Mouse (Mus musculus) spleen, postnatal 36 days (tissue): ENCODE measurements around the gene Acox1.

Experiments used
- DNase-seq, 2 experiments: peaks; one replicate each; pipeline ENCODE4 v3.0.0; 2022; ENCODE audit warnings: low spot score in 2 of 2, mixed read lengths in 1 of 2

Gene Acox1

DNA sequence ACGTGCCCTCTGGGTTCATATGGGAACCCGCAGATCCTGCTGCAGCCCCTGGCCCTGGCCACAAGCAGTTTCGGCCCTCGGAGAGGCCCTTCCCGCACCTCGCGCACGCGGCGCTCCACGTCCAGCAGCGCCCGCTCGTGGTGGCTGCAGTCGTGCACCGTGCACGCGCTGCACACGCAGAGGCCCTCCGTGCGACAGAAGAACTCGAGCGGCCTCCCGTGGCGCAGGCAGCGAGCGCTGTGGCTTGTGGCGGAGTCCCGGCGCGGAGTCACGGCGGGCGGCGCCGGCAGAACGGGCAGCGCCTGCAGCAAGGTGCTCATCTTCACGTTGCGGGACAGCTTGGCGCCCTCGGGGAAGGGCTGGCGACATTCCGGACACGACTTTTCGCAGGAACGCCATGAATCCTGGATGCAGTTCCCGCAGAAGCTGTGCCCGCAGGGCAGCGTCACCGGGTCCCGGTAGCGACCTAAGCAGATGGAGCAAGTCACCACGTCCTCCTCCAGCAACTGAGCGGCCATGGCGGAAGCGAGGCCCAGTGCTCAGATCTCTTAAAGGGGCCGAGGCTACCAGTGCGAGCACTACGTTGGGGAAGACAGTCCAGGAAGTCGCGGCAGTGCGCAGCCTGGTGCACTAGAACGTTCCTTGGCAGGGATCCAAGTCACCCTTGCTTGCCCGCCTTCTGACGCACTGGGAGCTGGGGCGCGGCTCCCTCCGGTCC, 68.2 kb downstream of the Acox1 start, which contains the start of gene Trim65:
TSS of gene Trim65 (minus strand) at position 641 of the 718 bp plus-strand sequence.
- peak; percentile 91 for DNase-seq

DNA sequence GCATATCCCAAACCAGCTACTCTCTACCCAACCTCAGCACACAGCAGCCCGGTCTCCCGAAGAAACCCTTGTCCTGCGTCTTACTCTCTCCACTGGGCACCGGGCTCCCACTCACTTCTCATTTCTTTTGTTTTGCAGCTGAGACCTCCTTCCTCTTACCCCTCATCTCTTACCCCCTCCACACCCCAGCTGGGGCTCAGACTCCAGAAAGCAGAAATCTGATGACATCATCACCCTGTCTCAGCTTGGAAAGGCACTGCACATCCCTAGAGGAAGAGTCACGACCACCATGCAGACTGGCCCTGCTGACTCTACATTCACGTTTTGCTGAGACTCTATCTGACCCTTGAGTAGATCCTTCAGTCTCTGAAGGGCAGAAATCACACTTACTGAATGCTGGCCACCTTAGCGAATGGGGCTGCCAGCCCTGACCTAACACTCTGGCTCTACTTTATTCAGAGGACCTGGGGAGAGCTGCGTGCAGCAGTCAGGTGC, 68.8 kb downstream of the Acox1 start:
- DNase-seq: peak; percentile 40 to 42

DNA sequence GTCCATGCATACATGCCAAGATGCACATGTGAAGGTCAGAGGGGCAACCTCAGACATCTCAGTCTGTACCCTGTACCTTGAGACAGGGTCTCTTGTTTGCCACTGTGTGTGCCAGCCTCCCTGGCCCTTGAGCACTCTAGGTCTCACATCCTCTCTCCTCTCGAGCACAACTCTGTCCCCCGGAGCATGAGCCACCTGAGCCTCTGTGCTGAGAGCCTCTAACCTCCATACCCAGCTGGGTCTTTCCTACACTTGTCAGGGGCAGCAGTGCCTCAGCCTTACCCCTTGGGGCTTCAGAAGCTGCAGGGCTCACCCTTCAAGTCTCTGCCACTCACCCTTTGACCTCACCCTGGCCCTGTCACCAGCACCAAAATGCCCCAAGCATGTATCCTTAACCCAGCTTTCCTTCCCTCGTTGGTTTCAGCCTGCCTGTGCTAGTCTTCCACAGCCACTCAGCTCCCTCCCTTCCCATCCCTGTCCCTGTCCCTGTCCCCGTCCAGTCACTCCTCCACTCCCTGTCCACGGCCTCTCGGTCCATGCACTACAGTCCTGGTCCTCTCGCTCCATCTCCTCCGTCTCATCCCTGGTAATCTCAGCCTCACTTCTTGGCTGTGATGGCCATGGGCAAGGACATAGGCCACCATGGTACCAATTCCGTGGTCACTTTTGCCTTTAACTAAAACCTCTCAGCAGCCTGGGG, 69.6 kb downstream of the Acox1 start:
- DNase-seq: no peak

DNA sequence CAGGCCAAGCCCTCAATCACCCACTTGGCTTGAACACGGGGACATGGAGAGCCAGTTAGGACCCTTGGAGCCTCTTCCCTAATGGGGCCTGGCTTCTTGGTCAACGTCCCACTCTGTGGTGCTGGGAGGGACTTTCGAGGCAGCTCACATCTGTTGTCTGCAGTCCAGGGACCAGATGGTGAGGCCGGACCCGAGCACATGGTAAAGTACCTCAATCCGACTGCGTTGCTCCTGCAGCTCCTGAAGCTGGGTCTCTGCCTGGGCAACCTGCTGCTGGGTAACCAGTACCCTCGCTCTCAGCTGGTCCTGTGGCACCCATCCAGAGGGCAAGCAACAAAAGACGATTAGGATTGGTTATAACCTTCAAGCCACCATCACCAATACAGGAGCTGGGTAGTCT, 70.9 kb downstream of the Acox1 start:
- DNase-seq: no peak

DNA sequence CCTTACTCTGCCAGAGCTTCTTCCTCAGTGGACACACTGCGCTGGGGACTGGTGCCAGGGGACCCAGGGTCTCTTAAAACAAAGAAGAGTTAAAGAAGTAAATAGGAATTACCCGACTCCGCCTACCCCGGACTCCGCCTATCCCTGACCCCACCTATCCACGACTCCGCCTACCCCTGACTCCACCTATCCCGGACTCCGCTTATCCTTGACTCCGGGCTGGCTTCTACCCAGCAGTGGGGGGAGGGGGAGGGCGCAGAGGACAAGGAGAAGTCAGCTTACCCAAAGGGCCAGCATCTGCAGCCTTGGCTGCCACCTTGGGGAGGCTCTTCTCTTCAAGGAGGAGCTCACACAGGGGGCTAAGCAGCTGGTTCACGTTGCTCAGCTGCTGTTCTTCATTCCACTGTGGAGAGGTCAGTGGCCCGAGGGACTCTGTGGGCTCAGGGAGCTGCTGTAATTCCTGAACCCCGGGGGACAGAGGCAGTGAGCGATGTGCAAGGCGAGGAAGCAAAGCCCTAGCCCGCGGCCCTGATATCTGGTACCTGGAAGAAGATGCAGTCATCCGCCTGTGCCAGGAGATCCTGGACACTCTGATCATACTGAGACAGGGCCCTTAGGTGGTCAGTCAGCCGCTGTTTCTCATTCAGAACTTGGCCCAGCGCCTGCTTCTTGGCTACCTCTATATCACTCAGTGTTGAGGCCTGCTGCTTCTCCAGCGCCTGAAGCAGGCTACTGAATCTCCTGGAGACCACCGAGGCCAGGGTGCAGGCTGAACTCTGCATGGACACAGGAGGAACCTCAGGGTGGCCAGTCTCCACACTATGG, 71.5 kb downstream of the Acox1 start, which contains the start of gene Trim47:
TSS of gene Trim47 (minus strand) at position 55 of the 825 bp plus-strand sequence.
- DNase-seq: peak; percentile 26 to 48

DNA sequence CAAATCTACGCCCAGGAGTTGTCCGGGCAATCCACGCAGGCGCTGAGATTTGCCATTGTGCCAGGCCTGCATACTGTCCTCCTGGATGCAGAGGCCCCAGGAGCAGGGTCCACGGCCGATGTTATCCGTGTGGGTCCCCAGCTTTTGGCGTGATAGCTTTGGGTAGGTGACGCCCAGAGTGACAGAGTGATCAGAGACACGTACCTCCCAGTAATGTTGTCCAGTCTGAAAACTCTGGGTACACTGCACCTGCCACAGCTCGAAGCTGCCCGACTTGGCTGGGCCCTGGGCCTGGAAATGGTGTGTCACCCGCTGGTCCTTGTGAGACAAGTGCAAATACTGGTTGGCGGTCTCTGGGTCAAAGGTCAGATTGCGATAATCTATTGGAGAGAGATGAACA, 72.6 kb downstream of the Acox1 start:
- DNase-seq: no peak
